Mouse (Mus musculus): ENCODE results near the gene Mc1r. TPM values are rescaled to one million over a fixed set of nuclear protein-coding genes. Genes with fewer than 3 reads are reported as not detected.

Mc1r gene
- polyA plus RNA-seq, 1 experiment from 2014 or later, result not detected

GRCm38 (mm10) chr8:123415967-123416943, 9.3 kb downstream of the Mc1r start:
- TF ChIP-seq CTCF (IDR thresholded peaks at IDR 0.05; ENCODE audit: low read depth), result peak; percentile 52
- ATAC-seq (replicated peaks; ENCODE audit: low FRiP score, low read depth) (no peak), DNase-seq (ENCODE audit: low spot score) (peak; percentile 17)
- WGBS, result 80% methylated on average over 8 of the region's 8 CpGs
- Histone ChIP-seq H3K36me3 (ENCODE audit: insufficient read depth, low read length) (no peaks in the 10 kb centered on the region), H3K27me3 (ENCODE audit: insufficient read depth, low read length) (peaks cover 29% of the 10 kb centered on the region), H3K4me3 (replicated peaks; ENCODE audit: low read depth, low read length) (no peak overlapping the region), H3K9me3 (replicated peaks; ENCODE audit: low read length) (no peaks in the 10 kb centered on the region), H3K9ac (ENCODE audit: low read depth, low read length) (no peak overlapping the region), H3K4me1 (replicated peaks; ENCODE audit: insufficient read depth, low read length) (no peaks in the 10 kb centered on the region), H3K4me2 (ENCODE audit: low read length) (no peak overlapping the region), H3K27ac (no peak overlapping the region)

DNA sequence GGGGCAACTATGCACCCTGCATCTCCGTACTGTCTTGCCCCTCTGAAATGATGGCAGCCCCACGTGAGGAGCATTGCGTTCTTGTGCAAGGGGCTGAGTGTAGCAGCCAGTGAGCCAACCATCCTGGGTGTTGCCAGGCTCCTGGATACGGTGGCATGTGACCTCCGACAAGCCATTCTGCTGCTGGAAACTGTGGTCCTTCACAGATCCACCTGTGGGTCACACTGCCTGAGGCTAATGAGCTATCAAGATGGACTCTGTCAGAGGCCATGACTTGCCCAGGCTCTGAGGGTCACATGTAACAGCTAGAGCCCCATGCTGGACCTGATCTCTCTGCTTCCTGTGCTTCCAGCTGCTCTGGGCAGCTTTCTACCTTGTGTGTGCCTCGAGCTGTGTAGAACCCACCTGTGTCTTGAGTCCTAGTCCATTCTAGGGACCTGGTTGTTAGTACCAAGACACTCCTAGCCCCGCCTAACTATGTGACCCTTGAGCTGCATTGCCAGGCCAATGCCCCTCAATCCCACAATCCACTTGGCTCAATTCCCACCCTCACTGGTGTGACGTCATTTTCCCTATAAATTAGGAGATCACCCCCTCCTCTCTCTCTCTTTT, 10.1 kb downstream of the Mc1r start:
- Histone ChIP-seq H3K27me3 (ENCODE audit: insufficient read depth, low read length) (peaks cover 21% of the 10 kb centered on the region), H3K9me3 (replicated peaks; ENCODE audit: low read length) (no peaks in the 10 kb centered on the region), H3K4me3 (replicated peaks; ENCODE audit: low read depth, low read length) (no peak overlapping the region), H3K4me1 (replicated peaks; ENCODE audit: insufficient read depth, low read length) (no peaks in the 10 kb centered on the region; the same call in 1 of the 2 replicates), H3K4me2 (ENCODE audit: low read length) (no peak overlapping the region), H3K36me3 (ENCODE audit: insufficient read depth, low read length) (no peaks in the 10 kb centered on the region), H3K9ac (ENCODE audit: low read depth, low read length) (no peak overlapping the region), H3K27ac (no peak overlapping the region)
- WGBS, result 74% methylated on average over 8 of the region's 8 CpGs
- TF ChIP-seq CTCF (IDR thresholded peaks at IDR 0.05; ENCODE audit: low read depth), result no peak
- no peak for DNase-seq (ENCODE audit: low spot score)
- ATAC-seq (replicated peaks; ENCODE audit: low FRiP score, low read depth), result no peak

- no peak for TF ChIP-seq CTCF (IDR thresholded peaks at IDR 0.05; ENCODE audit: low read depth)
- no peak overlapping the region for H3K9ac ChIP-seq (ENCODE audit: low read depth, low read length)
- H3K27me3 ChIP-seq (ENCODE audit: insufficient read depth, low read length), result no peaks in the 10 kb centered on the region
- H3K27ac ChIP-seq, result no peak overlapping the region
- no peaks in the 10 kb centered on the region for H3K36me3 ChIP-seq (ENCODE audit: insufficient read depth, low read length)
- 91% methylated on average over 4 of the region's 4 CpGs for WGBS
- no peak for ATAC-seq (replicated peaks; ENCODE audit: low FRiP score, low read depth)
- H3K4me3 ChIP-seq (replicated peaks; ENCODE audit: low read depth, low read length), result no peak overlapping the region
- DNase-seq (ENCODE audit: low spot score), result no peak
- no peak overlapping the region for H3K4me2 ChIP-seq (ENCODE audit: low read length)
- H3K4me1 ChIP-seq (replicated peaks; ENCODE audit: insufficient read depth, low read length), result no peaks in the 10 kb centered on the region; the same call in 1 of the 2 replicates
- H3K9me3 ChIP-seq (replicated peaks; ENCODE audit: low read length), result no peaks in the 10 kb centered on the region
These were observed 12.8 kb downstream of the Mc1r start for GRCm38 (mm10) chr8:123419711-123420110.

GRCm38 (mm10) chr8:123420525-123421281, 13.8 kb downstream of the Mc1r start:
- Histone ChIP-seq H3K4me2 (ENCODE audit: low read length) (no peak overlapping the region), H3K9me3 (replicated peaks; ENCODE audit: low read length) (no peaks in the 10 kb centered on the region), H3K4me3 (replicated peaks; ENCODE audit: low read depth, low read length) (no peak overlapping the region), H3K9ac (ENCODE audit: low read depth, low read length) (no peak overlapping the region), H3K27ac (no peak overlapping the region), H3K36me3 (ENCODE audit: insufficient read depth, low read length) (no peaks in the 10 kb centered on the region), H3K4me1 (replicated peaks; ENCODE audit: insufficient read depth, low read length) (no peaks in the 10 kb centered on the region; the same call in 1 of the 2 replicates), H3K27me3 (ENCODE audit: insufficient read depth, low read length) (no peaks in the 10 kb centered on the region)
- ATAC-seq (replicated peaks; ENCODE audit: low FRiP score, low read depth) (no peak), DNase-seq (ENCODE audit: low spot score) (no peak)
- TF ChIP-seq CTCF (IDR thresholded peaks at IDR 0.05; ENCODE audit: low read depth), result no peak
- 92% methylated on average over 34 of the region's 34 CpGs for WGBS

DNA sequence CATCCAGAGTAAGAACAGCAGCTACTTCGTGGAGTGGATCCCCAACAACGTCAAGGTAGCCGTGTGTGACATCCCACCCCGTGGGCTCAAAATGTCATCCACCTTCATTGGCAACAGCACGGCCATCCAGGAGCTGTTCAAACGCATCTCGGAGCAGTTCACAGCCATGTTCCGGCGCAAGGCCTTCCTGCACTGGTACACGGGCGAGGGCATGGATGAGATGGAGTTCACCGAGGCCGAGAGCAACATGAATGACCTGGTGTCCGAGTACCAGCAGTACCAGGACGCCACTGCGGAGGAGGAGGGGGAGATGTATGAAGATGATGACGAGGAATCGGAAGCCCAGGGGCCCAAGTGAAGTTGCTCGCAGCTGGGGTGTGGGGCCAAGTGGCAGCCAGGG, 14.4 kb downstream of the Mc1r start:
- WGBS, result 76% methylated on average over 19 of the region's 19 CpGs
- Histone ChIP-seq H3K9me3 (replicated peaks; ENCODE audit: low read length) (no peaks in the 10 kb centered on the region), H3K27ac (no peak overlapping the region), H3K4me2 (ENCODE audit: low read length) (no peak overlapping the region), H3K4me3 (replicated peaks; ENCODE audit: low read depth, low read length) (no peak overlapping the region), H3K4me1 (replicated peaks; ENCODE audit: insufficient read depth, low read length) (no peaks in the 10 kb centered on the region; the same call in 1 of the 2 replicates), H3K36me3 (ENCODE audit: insufficient read depth, low read length) (no peaks in the 10 kb centered on the region), H3K9ac (ENCODE audit: low read depth, low read length) (no peak overlapping the region), H3K27me3 (ENCODE audit: insufficient read depth, low read length) (no peaks in the 10 kb centered on the region)
- DNase-seq (ENCODE audit: low spot score), result no peak
- no peak for ATAC-seq (replicated peaks; ENCODE audit: low FRiP score, low read depth)
- TF ChIP-seq CTCF (IDR thresholded peaks at IDR 0.05; ENCODE audit: low read depth), result no peak
